Comparison of ENCODE assay signal across 11 mouse cellular contexts in genomic region chr12:108490954-108491353, GRCm38 (mm10).
DNase-seq lines count a peak whose midpoint lies in the region; ATAC-seq and TF ChIP-seq lines count a peak whose summit lies in the region.
"Had no signal": no experiment of that assay in that cellular context is flagged by ENCODE, and none has a peak within 500 bp of the region (broad histone marks: within the 10 kb centered on the region; RNA-seq: fewer than 3 reads in every experiment).

No protein-coding gene starts in this region.

- 65% methylated on average over 7 of the region's 7 CpGs for whole genome bisulfite sequencing in forebrain, embryonic 10.5 days
- 65% methylated on average over 7 of the region's 7 CpGs for WGBS in forebrain, embryonic 13.5 days
- WGBS in lung, postnatal 0 days: 47% methylated on average over 7 of the region's 7 CpGs
- 56% methylated on average over 7 of the region's 7 CpGs for whole genome bisulfite sequencing in forebrain, embryonic 15.5 days
- 39% methylated on average over 7 of the region's 7 CpGs for WGBS in small intestine, adult 2 months
- 68% methylated on average over 7 of the region's 7 CpGs for WGBS in kidney, adult 2 months

- H3K4me2 ChIP-seq in forebrain, embryonic 13.5 days: no peak overlapping the region
- no peak overlapping the region for H3K4me2 ChIP-seq in lung, postnatal 0 days (replicated peaks; ENCODE audit: low read depth, low read length)
- no peak overlapping the region for H3K4me2 ChIP-seq in forebrain, embryonic 15.5 days (replicated peaks)
- H3K4me2 ChIP-seq: embryonic facial prominence, embryonic 12.5 days; lung, embryonic 15.5 days had no signal

- H3K27me3 ChIP-seq in forebrain, embryonic 10.5 days (ENCODE audit: poor library complexity, severe bottlenecking): no peaks in the 10 kb centered on the region
- no peaks in the 10 kb centered on the region for H3K27me3 ChIP-seq in forebrain, embryonic 13.5 days
- H3K27me3 ChIP-seq in lung, postnatal 0 days (replicated peaks; ENCODE audit: insufficient read depth, low read length): no peaks in the 10 kb centered on the region
- no peaks in the 10 kb centered on the region for H3K27me3 ChIP-seq in forebrain, embryonic 15.5 days
- no peaks in the 10 kb centered on the region for H3K27me3 ChIP-seq in small intestine, adult 2 months (ENCODE audit: control insufficient read depth, insufficient read depth, low read length)
- H3K27me3 ChIP-seq in kidney, adult 2 months (replicated peaks; ENCODE audit: control insufficient read depth, insufficient read depth, low read length): no peaks in the 10 kb centered on the region
- H3K27me3 ChIP-seq: embryonic facial prominence, embryonic 12.5 days; lung, embryonic 15.5 days had no signal

- no peak overlapping the region for H3K9ac ChIP-seq in forebrain, embryonic 13.5 days
- no peak overlapping the region for H3K9ac ChIP-seq in lung, postnatal 0 days (replicated peaks; ENCODE audit: low read depth)
- H3K9ac ChIP-seq in forebrain, embryonic 15.5 days (replicated peaks): no peak overlapping the region
- H3K9ac ChIP-seq: embryonic facial prominence, embryonic 12.5 days; lung, embryonic 15.5 days had no signal

- TF ChIP-seq CTCF in lung, postnatal 0 days (IDR thresholded peaks at IDR 0.05): peak; percentile 59
- TF ChIP-seq CTCF in small intestine, adult 2 months (IDR thresholded peaks at IDR 0.05; ENCODE audit: extremely low read depth, insufficient read length, insufficient replicate concordance, low read depth, low read length): peak; percentile 36; the same call in 1 of the 2 replicates
- no peak for TF ChIP-seq CTCF in kidney, adult 2 months (conservative IDR thresholded peaks at IDR 0.05; ENCODE audit: insufficient read depth, insufficient read length, low read depth, low read length)

- H3K36me3 ChIP-seq in forebrain, embryonic 10.5 days (replicated peaks): peaks cover 17% of the 10 kb centered on the region; the same call in 1 of the 2 replicates
- no peaks in the 10 kb centered on the region for H3K36me3 ChIP-seq in forebrain, embryonic 13.5 days (ENCODE audit: poor library complexity, severe bottlenecking)
- no peaks in the 10 kb centered on the region for H3K36me3 ChIP-seq in lung, postnatal 0 days (ENCODE audit: insufficient read depth, low read length)
- no peaks in the 10 kb centered on the region for H3K36me3 ChIP-seq in forebrain, embryonic 15.5 days
- H3K36me3 ChIP-seq in small intestine, adult 2 months (ENCODE audit: control insufficient read depth, insufficient read depth, low read length): no peaks in the 10 kb centered on the region
- no peaks in the 10 kb centered on the region for H3K36me3 ChIP-seq in kidney, adult 2 months (ENCODE audit: control insufficient read depth, insufficient read depth, low read length)
- H3K36me3 ChIP-seq: embryonic facial prominence, embryonic 12.5 days; lung, embryonic 15.5 days had no signal

- no peak for TF ChIP-seq EP300 in lung, postnatal 0 days (IDR thresholded peaks at IDR 0.05)

- no peak overlapping the region for H3K27ac ChIP-seq in forebrain, embryonic 10.5 days
- no peak overlapping the region for H3K27ac ChIP-seq in forebrain, embryonic 13.5 days
- no peak overlapping the region for H3K27ac ChIP-seq in lung, postnatal 0 days (ENCODE audit: low read length)
- H3K27ac ChIP-seq in forebrain, embryonic 15.5 days (replicated peaks): peak overlapping the region; percentile 24; the same call in 1 of the 2 replicates
- no peak overlapping the region for H3K27ac ChIP-seq in small intestine, adult 2 months (ENCODE audit: insufficient read depth, low read depth, low read length)
- no peak overlapping the region for H3K27ac ChIP-seq in kidney, adult 2 months (ENCODE audit: insufficient read depth, low read depth, low read length)
- H3K27ac ChIP-seq: embryonic facial prominence, embryonic 12.5 days; lung, embryonic 15.5 days had no signal

- DNase-seq in forebrain, embryonic 10.5 days (ENCODE audit: extremely low spot score, low spot score): peak; percentile 44
- DNase-seq in lung, postnatal 0 days (ENCODE audit: low spot score): peak; percentile 8
- no peak for DNase-seq in lung, adult 18-20 months
- no peak for DNase-seq in kidney, adult 2 months
- no peak for DNase-seq in ovary, postnatal 10 days (ENCODE audit: low spot score)
- DNase-seq: kidney, postnatal 25 days had no signal

- H3K4me3 ChIP-seq in forebrain, embryonic 10.5 days: no peak overlapping the region
- no peak overlapping the region for H3K4me3 ChIP-seq in forebrain, embryonic 13.5 days
- H3K4me3 ChIP-seq in lung, postnatal 0 days (ENCODE audit: low read depth, low read length): no peak overlapping the region
- no peak overlapping the region for H3K4me3 ChIP-seq in forebrain, embryonic 15.5 days
- no peak overlapping the region for H3K4me3 ChIP-seq in small intestine, adult 2 months (ENCODE audit: low read depth, low read length)
- H3K4me3 ChIP-seq in kidney, adult 2 months (ENCODE audit: insufficient read depth, low read depth, low read length): no peak overlapping the region
- H3K4me3 ChIP-seq: embryonic facial prominence, embryonic 12.5 days; lung, embryonic 15.5 days had no signal

- H3K9me3 ChIP-seq in forebrain, embryonic 10.5 days: no peaks in the 10 kb centered on the region
- no peaks in the 10 kb centered on the region for H3K9me3 ChIP-seq in forebrain, embryonic 13.5 days (replicated peaks)
- no peaks in the 10 kb centered on the region for H3K9me3 ChIP-seq in lung, postnatal 0 days (ENCODE audit: low read length)
- no peaks in the 10 kb centered on the region for H3K9me3 ChIP-seq in forebrain, embryonic 15.5 days
- H3K9me3 ChIP-seq: embryonic facial prominence, embryonic 12.5 days; lung, embryonic 15.5 days had no signal

- TF ChIP-seq POLR2A in small intestine, adult 2 months (IDR thresholded peaks at IDR 0.05; ENCODE audit: low read depth, low read length): no peak
- TF ChIP-seq POLR2A in kidney, adult 2 months (IDR thresholded peaks at IDR 0.05; ENCODE audit: low read depth, low read length): no peak

- ATAC-seq in forebrain, embryonic 13.5 days: no peak
- ATAC-seq in lung, postnatal 0 days: no peak
- no peak for ATAC-seq in forebrain, embryonic 15.5 days (replicated peaks)

- peaks cover 51% of the 10 kb centered on the region for H3K4me1 ChIP-seq in forebrain, embryonic 10.5 days
- H3K4me1 ChIP-seq in forebrain, embryonic 13.5 days: peaks cover 42% of the 10 kb centered on the region
- peaks cover 4% of the 10 kb centered on the region; the same call in 1 of the 2 replicates for H3K4me1 ChIP-seq in lung, postnatal 0 days (ENCODE audit: insufficient read depth, low read depth, low read length)
- H3K4me1 ChIP-seq in forebrain, embryonic 15.5 days: peaks cover 35% of the 10 kb centered on the region
- no peaks in the 10 kb centered on the region for H3K4me1 ChIP-seq in small intestine, adult 2 months (ENCODE audit: control insufficient read depth, insufficient read depth, insufficient read length, low read length)
- no peaks in the 10 kb centered on the region for H3K4me1 ChIP-seq in kidney, adult 2 months (ENCODE audit: control insufficient read depth, insufficient read depth, low read length)

Comparison
In these comparisons a context has a peak if more than half of its experiments do, and no peak if none do; other contexts are left out.
1. DNase-seq: peak in forebrain, embryonic 10.5 days (single experiment) and lung, postnatal 0 days (single experiment); none in lung, adult 18-20 months (0 of 2), kidney, adult 2 months (single experiment) and ovary, postnatal 10 days (single experiment).